Mouse (Mus musculus): ENCODE results near the gene Pard3. TPM values are rescaled to one million over a fixed set of nuclear protein-coding genes. Genes with fewer than 3 reads are reported as not detected.

The Pard3 gene
- total and polyA plus RNA-seq, 3 experiments: 0.51 to 1.3 (median 0.94) TPM

- no peak overlapping the region for H3K9ac ChIP-seq (ENCODE audit: insufficient read depth, low read depth)
- H3K79me2 ChIP-seq (replicated peaks; ENCODE audit: control insufficient read depth, extremely low read depth, insufficient read depth, poor library complexity, severe bottlenecking): no peaks in the 10 kb centered on the region
- H3K27ac ChIP-seq (ENCODE audit: insufficient read depth, low read depth): no peak overlapping the region
- H3K4me3 ChIP-seq (replicated peaks in 1 of 3; ENCODE audit: low read depth in 2 of 3, low read length in 2 of 3, poor library complexity in 1 of 3): no peak overlapping the region
- no peak overlapping the region for H3K4me2 ChIP-seq (ENCODE audit: insufficient read depth, low read depth, poor library complexity, severe bottlenecking)
- DNase-seq (ENCODE audit: extremely low read depth): no peak
- no peaks in the 10 kb centered on the region for H3K4me1 ChIP-seq (ENCODE audit: control insufficient read depth in 1 of 2, insufficient read depth in 2 of 2)
- TF ChIP-seq RAD21 (IDR thresholded peaks at IDR 0.05; ENCODE audit: low read depth, low read length) (no peak), JUN (IDR thresholded peaks at IDR 0.05; ENCODE audit: insufficient read depth, low read depth, low read length) (no peak), IRF4 (IDR thresholded peaks at IDR 0.05; ENCODE audit: low read depth, low read length) (no peak), ZC3H11A (IDR thresholded peaks at IDR 0.05; ENCODE audit: low read depth, low read length) (no peak)
- dilution Hi-C loops (cut with MboI; ENCODE audit: extremely low pct_ligation_motif_present, extremely low pct_unique_long_range_greater_than_20kb, low sequenced_read_pairs): no loop called here
- in situ Hi-C loops (cut with MboI; ENCODE audit: low pct_ligation_motif_present, low pct_unique_long_range_greater_than_20kb, low sequenced_read_pairs): no loop called here
- no peaks in the 10 kb centered on the region for H3K27me3 ChIP-seq (replicated peaks)
- no peaks in the 10 kb centered on the region for H3K36me3 ChIP-seq (replicated peaks in 1 of 2; ENCODE audit: control insufficient read depth in 1 of 2, insufficient read depth in 1 of 2, low read length in 1 of 2)
- H3K9me3 ChIP-seq (replicated peaks; ENCODE audit: low read length): no peaks in the 10 kb centered on the region
Measured at GRCm38 (mm10) chr8:127070225-127070624, 6.5 kb downstream of the Pard3 start.

- dilution Hi-C loops (cut with MboI; ENCODE audit: extremely low pct_ligation_motif_present, extremely low pct_unique_long_range_greater_than_20kb, low sequenced_read_pairs): no loop called here
- Histone ChIP-seq H3K79me2 (replicated peaks; ENCODE audit: control insufficient read depth, extremely low read depth, insufficient read depth, poor library complexity, severe bottlenecking) (no peaks in the 10 kb centered on the region), H3K27ac (ENCODE audit: insufficient read depth, low read depth) (no peak overlapping the region), H3K9ac (ENCODE audit: insufficient read depth, low read depth) (no peak overlapping the region), H3K4me2 (ENCODE audit: insufficient read depth, low read depth, poor library complexity, severe bottlenecking) (no peak overlapping the region), H3K27me3 (replicated peaks) (no peaks in the 10 kb centered on the region), H3K36me3 (replicated peaks in 1 of 2; ENCODE audit: control insufficient read depth in 1 of 2, insufficient read depth in 1 of 2, low read length in 1 of 2) (no peaks in the 10 kb centered on the region), H3K9me3 (replicated peaks; ENCODE audit: low read length) (no peaks in the 10 kb centered on the region), H3K4me3 (replicated peaks in 1 of 3; ENCODE audit: low read depth in 2 of 3, low read length in 2 of 3, poor library complexity in 1 of 3) (no peak overlapping the region), H3K4me1 (ENCODE audit: control insufficient read depth in 1 of 2, insufficient read depth in 2 of 2) (no peaks in the 10 kb centered on the region)
- in situ Hi-C loops (cut with MboI; ENCODE audit: low pct_ligation_motif_present, low pct_unique_long_range_greater_than_20kb, low sequenced_read_pairs): no loop called here
- TF ChIP-seq MEF2A (IDR thresholded peaks at IDR 0.05; ENCODE audit: borderline replicate concordance, low read depth, low read length) (no peak), HCFC1 (IDR thresholded peaks at IDR 0.05; ENCODE audit: low read depth, low read length) (no peak), JUN (IDR thresholded peaks at IDR 0.05; ENCODE audit: insufficient read depth, low read depth, low read length) (no peak), UBTF (IDR thresholded peaks at IDR 0.05; ENCODE audit: low read depth, low read length) (no peak), RAD21 (IDR thresholded peaks at IDR 0.05; ENCODE audit: low read depth, low read length) (no peak), CHD2 (IDR thresholded peaks at IDR 0.05; ENCODE audit: low read length) (no peak), BHLHE40 (IDR thresholded peaks at IDR 0.05; ENCODE audit: low read depth, low read length) (no peak), CTCF (conservative IDR thresholded peaks at IDR 0.05 in 1 of 2, IDR thresholded peaks at IDR 0.05 in 1 of 2; ENCODE audit: low read depth in 2 of 2, low read length in 2 of 2) (no peak), NRF1 (IDR thresholded peaks at IDR 0.05; ENCODE audit: low read depth, low read length) (no peak), EP300 (IDR thresholded peaks at IDR 0.05; ENCODE audit: low read length) (no peak), KAT2A (IDR thresholded peaks at IDR 0.05; ENCODE audit: insufficient replicate concordance, low read length) (no peak), MYC (IDR thresholded peaks at IDR 0.05; ENCODE audit: low read depth, low read length) (no peak), TCF12 (IDR thresholded peaks at IDR 0.05; ENCODE audit: low read depth, low read length) (no peak), USF1 (IDR thresholded peaks at IDR 0.05; ENCODE audit: low read depth, low read length) (no peak)
- DNase-seq (ENCODE audit: extremely low read depth): no peak
Measured at GRCm38 (mm10) chr8:127073052-127073618, 9.4 kb downstream of the Pard3 start.
